Mouse (Mus musculus): ENCODE results near the gene Npl.

GRCm38 (mm10) chr1:153559126-153559647 lies 9.3 kb upstream of the Npl start:
- TF ChIP-seq CTCF (IDR thresholded peaks at IDR 0.05; ENCODE audit: low read depth, low read length) (peak; percentile 91), POLR2A (IDR thresholded peaks at IDR 0.05; ENCODE audit: extremely low read depth, insufficient read depth, low read length) (no peak)

All from liver, adult 2 months (tissue).